Mouse (Mus musculus) intestine, postnatal 0 days (tissue): ENCODE measurements around the gene Slc16a14. TPM values are rescaled to one million over a fixed set of nuclear protein-coding genes. Genes with fewer than 3 reads are reported as not detected.

Source experiments
- ATAC-seq: fragments of 200-750 bp; cut with Nextera tagmentation; 2 replicates; pipeline ENCODE4 v1.8.0; 2017; ENCODE audit warnings: mild to moderate bottlenecking, moderate TSS enrichment, moderate library complexity
- H3K27ac ChIP-seq: fragments of 300-500 bp; sonication (generic); 2 replicates; pipeline ENCODE4 v1.5.1; 2014; ENCODE audit warnings: mild to moderate bottlenecking, low read depth, low read length, moderate library complexity
- H3K27me3 ChIP-seq: fragments of 300-500 bp; sonication (generic); replicated peaks from 2 replicates; pipeline ENCODE4 v1.6.1; 2014; ENCODE audit warnings: low read length, mixed read lengths; ENCODE audit not compliant: control insufficient read depth, insufficient read depth
- H3K36me3 ChIP-seq: fragments of 300-500 bp; sonication (generic); 2 replicates; pipeline ENCODE4 v1.6.1; 2014; ENCODE audit warnings: mild to moderate bottlenecking, moderate library complexity; ENCODE audit not compliant: control insufficient read depth, insufficient read depth
- H3K4me1 ChIP-seq: fragments of 300-500 bp; sonication (generic); replicated peaks from 2 replicates; pipeline ENCODE4 v1.6.1; 2014; ENCODE audit warnings: antibody characterized with exemption, low read length, mixed read lengths; ENCODE audit not compliant: control insufficient read depth, insufficient read depth
- H3K4me2 ChIP-seq: fragments of 300-500 bp; sonication (generic); replicated peaks from 2 replicates; pipeline ENCODE4 v1.6.1; 2014; ENCODE audit warnings: low read depth, mild to moderate bottlenecking, moderate library complexity
- H3K4me3 ChIP-seq: fragments of 300-500 bp; sonication (generic); 2 replicates; pipeline ENCODE4 v1.5.1; 2014; ENCODE audit warnings: low read depth, low read length
- H3K9ac ChIP-seq: fragments of 300-500 bp; sonication (generic); 2 replicates; pipeline ENCODE4 v1.6.1; 2014; ENCODE audit warnings: mild to moderate bottlenecking, low read depth, low read length
- H3K9me3 ChIP-seq: fragments of 300-500 bp; sonication (generic); 2 replicates; pipeline ENCODE4 v1.6.1; 2016; ENCODE audit warnings: mixed run types; ENCODE audit not compliant: control insufficient read depth
- CTCF ChIP-seq: sonication (generic); IDR thresholded peaks from 2 replicates; pipeline ENCODE4 v1.5.1; 2016; ENCODE audit warnings: low read depth, mild to moderate bottlenecking, control low read depth, antibody characterized with exemption, moderate library complexity
- WGBS: fragments of 180-500 bp; shearing (Covaris S2); extraction: QIAGEN DNeasy Blood & Tissue Kit; methylation state at CpG from one replicate; pipeline ENCODE4 v1.1.7; 2014; 5-methylcytosine and 5-hydroxymethylcytosine counted together
- polyA plus RNA-seq: library from polyadenylated mRNA; unstranded; fragments of >200 nt; fragmentation: Nextera tagmentation; extraction: Ambion mirVana; gene quantifications from 2 replicates; pipeline ENCODE4 v1.2.1, GENCODE M21; 2015

The Slc16a14 gene
- polyA plus RNA-seq, 1 experiment from 2014 or later: 0.04 TPM

GRCm38 (mm10) chr1:84947390-84947789 is 12.5 kb upstream of the Slc16a14 start:
- Histone ChIP-seq H3K27ac (no peak overlapping the region), H3K9ac (no peak overlapping the region), H3K4me1 (no peaks in the 10 kb centered on the region), H3K4me3 (no peak overlapping the region), H3K36me3 (no peaks in the 10 kb centered on the region), H3K4me2 (no peak overlapping the region), H3K9me3 (no peaks in the 10 kb centered on the region), H3K27me3 (no peaks in the 10 kb centered on the region)
- TF ChIP-seq CTCF: no peak
- ATAC-seq: no peak
- WGBS: 70% methylated on average over 2 of the region's 2 CpGs

GRCm38 (mm10) chr1:84945950-84946349 is 11.0 kb upstream of the Slc16a14 start:
- WGBS: 74% methylated on average over 3 of the region's 3 CpGs
- no peak overlapping the region for H3K9ac ChIP-seq
- no peaks in the 10 kb centered on the region for H3K9me3 ChIP-seq
- H3K4me3 ChIP-seq: no peak overlapping the region
- H3K4me1 ChIP-seq: no peaks in the 10 kb centered on the region
- H3K36me3 ChIP-seq: no peaks in the 10 kb centered on the region
- ATAC-seq: no peak
- no peak overlapping the region for H3K27ac ChIP-seq
- H3K4me2 ChIP-seq: no peak overlapping the region
- no peak for TF ChIP-seq CTCF
- H3K27me3 ChIP-seq: no peaks in the 10 kb centered on the region

GRCm38 (mm10) chr1:84943549-84943948 is 8.6 kb upstream of the Slc16a14 start:
- no peaks in the 10 kb centered on the region for H3K9me3 ChIP-seq
- ATAC-seq: no peak
- no peak overlapping the region for H3K9ac ChIP-seq
- H3K4me1 ChIP-seq: no peaks in the 10 kb centered on the region
- no peak overlapping the region for H3K4me3 ChIP-seq
- H3K27ac ChIP-seq: no peak overlapping the region
- H3K36me3 ChIP-seq: no peaks in the 10 kb centered on the region
- no peaks in the 10 kb centered on the region for H3K27me3 ChIP-seq
- no peak overlapping the region for H3K4me2 ChIP-seq
- no peak for TF ChIP-seq CTCF
- WGBS: 94% methylated on average over 4 of the region's 4 CpGs

GRCm38 (mm10) chr1:84942666-84943065 is 7.7 kb upstream of the Slc16a14 start:
- no peaks in the 10 kb centered on the region for H3K4me1 ChIP-seq
- no peak for TF ChIP-seq CTCF
- no peak for ATAC-seq

GRCm38 (mm10) chr1:84940322-84940721 is 5.4 kb upstream of the Slc16a14 start:
- WGBS: 87% methylated on average over 2 of the region's 2 CpGs

More at GRCm38 (mm10) chr1:84942666-84943065, 7.7 kb upstream of the Slc16a14 start:
- Histone ChIP-seq H3K27me3 (no peaks in the 10 kb centered on the region), H3K4me2 (no peak overlapping the region), H3K9me3 (no peaks in the 10 kb centered on the region), H3K4me3 (no peak overlapping the region), H3K36me3 (no peaks in the 10 kb centered on the region), H3K9ac (no peak overlapping the region), H3K27ac (no peak overlapping the region)

GRCm38 (mm10) chr1:84939466-84939865 is 4.5 kb upstream of the Slc16a14 start:
- no peak overlapping the region for H3K4me2 ChIP-seq
- H3K36me3 ChIP-seq: no peaks in the 10 kb centered on the region
- H3K27ac ChIP-seq: no peak overlapping the region
- 68% methylated on average over 4 of the region's 4 CpGs for WGBS
- no peak overlapping the region for H3K4me3 ChIP-seq
- peaks cover 6% of the 10 kb centered on the region for H3K27me3 ChIP-seq
- no peak overlapping the region for H3K9ac ChIP-seq
- no peak for ATAC-seq
- no peaks in the 10 kb centered on the region for H3K9me3 ChIP-seq
- H3K4me1 ChIP-seq: no peaks in the 10 kb centered on the region
- TF ChIP-seq CTCF: no peak

More at GRCm38 (mm10) chr1:84940322-84940721, 5.4 kb upstream of the Slc16a14 start:
- ATAC-seq: no peak
- Histone ChIP-seq H3K27ac (no peak overlapping the region), H3K9ac (no peak overlapping the region), H3K4me2 (no peak overlapping the region), H3K4me3 (no peak overlapping the region), H3K27me3 (no peaks in the 10 kb centered on the region), H3K36me3 (no peaks in the 10 kb centered on the region), H3K9me3 (no peaks in the 10 kb centered on the region), H3K4me1 (no peaks in the 10 kb centered on the region)
- no peak for TF ChIP-seq CTCF
